Mouse (Mus musculus) hindbrain, embryonic 12.5 days (tissue): ENCODE results near the gene Zdhhc24. TPM values are rescaled to one million over a fixed set of nuclear protein-coding genes. Genes with fewer than 3 reads are reported as not detected.

Experiments used
- ATAC-seq: fragments of 200-750 bp; cut with Nextera tagmentation; 2 replicates; pipeline ENCODE4 v1.8.0; 2017; ENCODE audit warnings: moderate TSS enrichment; ENCODE audit not compliant: low FRiP score
- H3K27ac ChIP-seq: fragments of 300-500 bp; sonication (generic); 2 replicates; pipeline ENCODE4 v1.5.1; 2016; ENCODE audit warnings: mild to moderate bottlenecking
- H3K27me3 ChIP-seq: fragments of 300-500 bp; sonication (generic); 2 replicates; pipeline ENCODE4 v1.6.1; 2016; ENCODE audit warnings: mild to moderate bottlenecking
- H3K36me3 ChIP-seq: fragments of 300-500 bp; sonication (generic); 2 replicates; pipeline ENCODE4 v1.6.1; 2016; ENCODE audit warnings: mild to moderate bottlenecking
- H3K4me1 ChIP-seq: fragments of 300-500 bp; sonication (generic); 2 replicates; pipeline ENCODE4 v1.6.1; 2016
- H3K4me2 ChIP-seq: fragments of 300-500 bp; sonication (generic); replicated peaks from 2 replicates; pipeline ENCODE4 v1.6.1; 2016; ENCODE audit warnings: mild to moderate bottlenecking
- H3K4me3 ChIP-seq: fragments of 300-500 bp; sonication (generic); 2 replicates; pipeline ENCODE4 v1.5.1; 2016; ENCODE audit warnings: mild to moderate bottlenecking
- H3K9ac ChIP-seq: fragments of 300-500 bp; sonication (generic); 2 replicates; pipeline ENCODE4 v1.6.1; 2016; ENCODE audit warnings: mild to moderate bottlenecking, moderate library complexity
- H3K9me3 ChIP-seq: fragments of 300-500 bp; sonication (generic); replicated peaks from 2 replicates; pipeline ENCODE4 v1.6.1; 2016; ENCODE audit warnings: mild to moderate bottlenecking
- WGBS: fragments of 180-500 bp; shearing (Covaris S2); methylation state at CpG from one replicate; pipeline ENCODE4 v1.1.7; 2016; 5-methylcytosine and 5-hydroxymethylcytosine counted together
- polyA plus RNA-seq: library from polyadenylated mRNA; unstranded; fragments of >200 nt; fragmentation: Nextera tagmentation; extraction: Ambion mirVana; gene quantifications from 2 replicates; pipeline ENCODE4 v1.2.1, GENCODE M21; 2016

Gene Zdhhc24
- polyA plus RNA-seq, 1 experiment from 2014 or later: 21.1 TPM

DNA sequence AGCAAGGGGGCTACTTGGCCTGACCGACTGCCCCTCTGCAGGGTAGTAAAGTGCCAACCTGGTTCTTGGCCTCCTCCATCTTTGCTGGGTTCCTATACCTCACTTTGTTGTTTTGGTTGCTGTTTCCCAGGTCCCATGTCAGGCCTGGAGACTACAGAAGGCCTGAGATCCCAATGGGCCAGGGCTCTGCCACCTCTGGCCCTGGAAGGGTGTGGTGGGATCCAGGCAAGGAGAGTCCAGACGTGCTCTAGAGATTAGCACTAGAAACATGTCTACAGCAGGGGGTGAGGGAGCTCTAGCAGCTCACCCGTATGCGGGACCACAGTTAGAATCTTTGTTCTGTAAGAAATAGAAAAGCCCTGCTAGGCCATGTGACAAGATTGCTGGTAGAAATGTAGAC, 5.5 kb downstream of the Zdhhc24 start:
- Histone ChIP-seq H3K9me3 (no peaks in the 10 kb centered on the region), H3K4me3 (no peak overlapping the region), H3K36me3 (peaks cover 9% of the 10 kb centered on the region), H3K4me1 (peaks cover 13% of the 10 kb centered on the region), H3K27me3 (no peaks in the 10 kb centered on the region), H3K4me2 (no peak overlapping the region), H3K27ac (no peak overlapping the region), H3K9ac (no peak overlapping the region)
- no peak for ATAC-seq
- 86% methylated on average over 4 of the region's 4 CpGs for WGBS

DNA sequence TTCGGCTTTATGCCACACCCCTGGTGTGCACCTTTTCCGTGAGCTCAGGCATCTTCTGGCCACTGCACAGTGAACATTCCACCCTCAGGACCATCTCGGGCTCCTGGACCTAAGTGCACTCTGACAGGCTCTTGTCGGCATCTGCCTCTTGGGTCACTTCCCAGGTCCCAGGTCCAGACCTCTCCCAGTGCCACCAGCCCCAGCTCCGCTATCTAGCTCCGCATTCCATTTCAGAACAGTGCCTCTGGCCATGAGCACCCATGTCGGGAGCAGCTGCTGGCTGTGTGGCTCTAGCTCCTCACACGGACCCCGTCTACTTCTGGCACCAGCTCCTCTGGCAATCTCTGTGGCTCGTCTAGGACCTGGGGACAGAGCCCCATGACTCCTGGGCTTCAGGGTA, 11.3 kb downstream of the Zdhhc24 start:
- Histone ChIP-seq H3K9me3 (no peaks in the 10 kb centered on the region), H3K4me3 (no peak overlapping the region), H3K27ac (no peak overlapping the region), H3K4me1 (no peaks in the 10 kb centered on the region), H3K4me2 (no peak overlapping the region), H3K36me3 (peaks cover 51% of the 10 kb centered on the region), H3K27me3 (no peaks in the 10 kb centered on the region), H3K9ac (no peak overlapping the region)
- ATAC-seq: no peak
- WGBS: 83% methylated on average over 10 of the region's 10 CpGs

DNA sequence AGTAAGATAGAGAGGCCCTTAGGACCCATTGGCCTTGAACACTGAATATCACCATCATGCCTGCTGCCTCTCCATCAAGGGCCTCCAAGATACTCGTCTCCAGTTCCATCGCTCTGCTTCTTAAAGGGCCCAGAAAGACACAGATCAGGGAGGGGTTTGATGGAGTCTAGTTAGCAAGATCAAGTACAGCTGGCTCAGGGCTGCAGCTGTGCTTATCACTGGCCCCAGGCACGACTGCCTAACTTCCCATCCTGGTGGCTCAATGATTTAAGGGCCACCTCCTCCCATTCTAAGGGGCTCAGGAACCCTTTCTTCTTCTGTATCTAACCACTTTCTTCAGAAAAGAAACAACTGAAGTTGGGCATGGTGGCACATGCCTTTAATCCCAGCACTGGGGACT, 13.3 kb downstream of the Zdhhc24 start:
- 79% methylated on average over 3 of the region's 3 CpGs for WGBS

DNA sequence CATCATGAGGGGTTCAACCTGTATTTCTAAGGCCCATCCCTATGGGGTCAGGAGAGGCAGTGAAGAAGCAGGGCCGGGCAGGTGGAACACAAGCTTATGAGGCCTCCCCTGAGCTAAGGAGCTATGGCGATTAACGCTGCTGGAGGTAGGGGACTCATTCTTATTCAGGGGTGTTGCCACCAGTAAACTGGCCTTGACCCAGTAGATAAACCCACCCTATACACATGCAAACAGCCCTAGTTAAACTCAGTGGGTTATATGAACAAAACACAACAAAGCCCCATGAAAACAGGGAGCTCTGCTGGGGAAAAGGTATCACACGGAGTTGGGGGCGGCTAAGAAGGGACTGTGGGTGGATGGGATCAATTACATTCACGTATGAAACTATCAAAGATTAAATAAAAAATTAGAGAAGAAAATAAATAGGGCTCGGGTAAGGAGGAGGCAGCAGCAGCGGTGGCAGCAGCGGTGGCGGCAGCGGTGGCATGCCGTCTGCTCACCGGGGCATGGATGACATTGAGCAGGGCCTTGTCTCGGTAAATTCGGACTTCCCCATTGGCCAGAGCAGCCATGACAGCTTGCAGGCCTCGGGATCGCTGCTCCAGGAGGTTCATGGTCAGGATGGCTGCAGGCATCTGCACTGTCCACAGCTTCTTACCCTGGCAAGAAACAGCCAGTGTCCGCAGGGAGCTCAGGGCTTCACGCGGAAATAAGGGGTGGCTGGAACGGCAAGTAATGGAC, 18.5 kb downstream of the Zdhhc24 start:
- Histone ChIP-seq H3K9ac (no peak overlapping the region), H3K27ac (no peak overlapping the region), H3K27me3 (no peaks in the 10 kb centered on the region), H3K4me1 (no peaks in the 10 kb centered on the region), H3K36me3 (peaks cover 57% of the 10 kb centered on the region), H3K9me3 (no peaks in the 10 kb centered on the region), H3K4me2 (no peak overlapping the region), H3K4me3 (no peak overlapping the region)
- no peak for ATAC-seq
- WGBS: 59% methylated on average over 21 of the region's 21 CpGs

More for the DNA sequence above, 13.3 kb downstream of the Zdhhc24 start:
- no peak overlapping the region for H3K4me3 ChIP-seq
- H3K4me1 ChIP-seq: no peaks in the 10 kb centered on the region
- H3K9ac ChIP-seq: no peak overlapping the region
- H3K9me3 ChIP-seq: no peaks in the 10 kb centered on the region
- peaks cover 58% of the 10 kb centered on the region for H3K36me3 ChIP-seq
- no peak for ATAC-seq
- H3K27me3 ChIP-seq: no peaks in the 10 kb centered on the region
- no peak overlapping the region for H3K27ac ChIP-seq
- H3K4me2 ChIP-seq: no peak overlapping the region

DNA sequence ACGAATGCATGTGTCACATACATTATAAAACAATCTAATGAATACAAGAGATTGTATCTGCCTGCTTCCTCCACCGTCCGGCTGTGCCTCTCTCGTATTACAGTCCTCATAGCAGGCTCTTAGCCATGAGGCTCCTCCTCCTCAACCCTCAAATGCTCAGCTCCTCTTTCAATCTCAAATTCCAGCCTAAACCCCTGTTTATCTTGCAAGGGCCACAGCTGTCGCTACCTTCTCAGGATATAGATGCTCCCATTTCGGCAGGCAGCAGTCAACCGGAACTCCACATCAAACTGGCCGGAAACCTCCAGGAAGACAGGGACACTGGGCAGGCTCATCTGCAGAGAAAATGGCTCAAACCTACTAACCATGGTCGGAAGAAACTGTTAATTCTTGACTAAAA, 20.5 kb downstream of the Zdhhc24 start:
- H3K27ac ChIP-seq: no peak overlapping the region
- WGBS: 78% methylated on average over 9 of the region's 9 CpGs
- no peaks in the 10 kb centered on the region for H3K27me3 ChIP-seq
- H3K9me3 ChIP-seq: no peaks in the 10 kb centered on the region
- no peak for ATAC-seq
- no peak overlapping the region for H3K4me3 ChIP-seq
- no peak overlapping the region for H3K9ac ChIP-seq
- H3K36me3 ChIP-seq: peaks cover 48% of the 10 kb centered on the region
- no peaks in the 10 kb centered on the region for H3K4me1 ChIP-seq
- H3K4me2 ChIP-seq: no peak overlapping the region

DNA sequence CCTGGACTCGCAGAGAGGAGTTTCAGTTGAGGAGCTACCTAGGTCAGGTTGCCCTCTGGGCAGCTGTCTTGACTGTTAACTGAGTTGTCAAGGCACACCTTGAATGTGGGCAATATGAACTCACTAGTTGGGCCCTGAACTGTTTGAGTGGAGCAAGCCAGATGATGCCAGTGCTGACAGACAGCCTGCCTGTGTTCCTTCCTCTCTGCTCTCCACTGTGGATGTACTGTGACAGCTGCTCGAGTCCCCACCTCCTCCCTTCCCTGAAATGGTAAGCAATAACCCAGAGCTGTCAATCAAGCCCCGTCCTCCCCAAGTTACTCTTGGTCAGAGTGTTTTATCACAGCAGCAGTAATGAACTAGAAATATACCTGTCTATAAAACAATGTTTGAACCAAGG, 21.4 kb downstream of the Zdhhc24 start:
- WGBS: 73% methylated on average over 3 of the region's 3 CpGs
- H3K9ac ChIP-seq: no peak overlapping the region
- H3K4me1 ChIP-seq: no peaks in the 10 kb centered on the region

DNA sequence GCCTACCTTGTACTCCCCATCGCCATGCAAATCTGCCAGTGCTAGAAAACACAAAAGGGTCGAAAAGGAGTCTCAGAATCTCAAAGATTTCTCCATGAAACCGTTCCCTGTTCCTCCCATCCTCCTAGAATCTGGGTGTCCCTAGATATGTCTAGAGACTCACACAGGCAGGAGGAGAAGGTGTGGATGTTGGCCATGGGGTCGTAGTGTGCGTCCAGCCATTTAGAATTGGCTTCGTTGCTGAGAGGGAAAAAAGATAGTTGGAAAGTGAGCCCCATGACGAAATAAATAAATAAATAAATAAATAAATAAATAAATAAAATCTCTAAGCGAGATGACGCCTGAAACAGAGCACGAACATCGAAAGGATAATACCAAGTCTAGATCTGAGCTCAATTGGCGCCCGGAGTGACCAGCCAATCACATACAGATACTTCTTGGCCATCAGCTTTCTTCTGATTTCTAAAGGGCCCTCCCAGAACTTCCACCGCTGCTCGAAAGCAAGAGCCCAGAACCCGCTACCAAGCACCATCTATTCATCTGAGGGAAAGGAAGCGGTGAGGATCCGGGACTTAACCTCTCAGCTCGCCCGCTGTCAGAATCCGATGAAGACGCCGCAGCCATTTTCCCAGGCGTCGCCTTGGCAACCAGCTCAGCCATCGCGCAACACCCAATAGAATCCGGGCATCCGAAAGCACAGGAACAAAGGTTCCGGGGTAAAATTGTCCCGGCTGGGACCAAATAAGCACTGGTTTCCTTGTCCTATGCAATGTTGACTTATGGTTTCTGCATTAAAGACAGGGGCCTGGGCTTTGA, 27.7 kb downstream of the Zdhhc24 start, which contains the start of gene Bbs1:
Gene Bbs1 (minus strand): TSS at position 650 of the 816 bp plus-strand sequence.
- Histone ChIP-seq H3K9ac (peak within 1 kb of the TSS; percentile 71), H3K4me2 (peak within 1 kb of the TSS; percentile 73), H3K9me3 (no peaks in the 10 kb centered on the region), H3K4me3 (peak within 1 kb of the TSS; percentile 63), H3K4me1 (peaks cover 11% of the 10 kb centered on the region), H3K27ac (peak within 1 kb of the TSS; percentile 77), H3K36me3 (peaks cover 41% of the 10 kb centered on the region), H3K27me3 (no peaks in the 10 kb centered on the region)
- WGBS: 9% methylated on average over 31 of the region's 31 CpGs
- peak; percentile 78 for ATAC-seq

More for the DNA sequence above, 21.4 kb downstream of the Zdhhc24 start:
- no peaks in the 10 kb centered on the region for H3K9me3 ChIP-seq
- no peaks in the 10 kb centered on the region for H3K27me3 ChIP-seq
- no peak overlapping the region for H3K4me3 ChIP-seq
- H3K27ac ChIP-seq: no peak overlapping the region
- ATAC-seq: no peak
- H3K4me2 ChIP-seq: no peak overlapping the region
- H3K36me3 ChIP-seq: peaks cover 44% of the 10 kb centered on the region

DNA sequence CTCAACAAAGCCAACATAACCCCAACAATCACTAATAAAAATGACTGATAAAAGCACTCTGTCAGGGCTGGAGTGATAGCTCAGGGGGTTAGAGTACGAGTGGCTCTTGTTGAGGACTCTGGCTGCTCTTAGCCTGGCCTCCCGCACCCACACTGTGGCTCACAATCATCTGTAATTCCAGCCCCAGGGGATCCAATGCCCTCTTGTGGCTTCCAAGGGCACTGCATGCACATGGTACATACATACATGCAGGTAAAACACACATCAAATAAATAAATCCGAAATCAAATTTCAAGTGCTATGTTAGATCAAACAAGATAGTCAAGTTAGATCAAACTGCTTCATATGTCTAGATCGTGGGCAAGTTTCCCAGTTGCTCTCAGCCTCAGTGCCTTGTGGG, 29.6 kb downstream of the Zdhhc24 start:
- H3K27ac ChIP-seq: no peak overlapping the region
- no peak overlapping the region for H3K9ac ChIP-seq
- no peak for ATAC-seq
- WGBS: 82% methylated on average over 4 of the region's 4 CpGs
- H3K9me3 ChIP-seq: no peaks in the 10 kb centered on the region
- H3K36me3 ChIP-seq: peaks cover 55% of the 10 kb centered on the region
- peaks cover 11% of the 10 kb centered on the region for H3K4me1 ChIP-seq
- H3K4me3 ChIP-seq: no peak overlapping the region
- no peak overlapping the region for H3K4me2 ChIP-seq
- H3K27me3 ChIP-seq: no peaks in the 10 kb centered on the region

DNA sequence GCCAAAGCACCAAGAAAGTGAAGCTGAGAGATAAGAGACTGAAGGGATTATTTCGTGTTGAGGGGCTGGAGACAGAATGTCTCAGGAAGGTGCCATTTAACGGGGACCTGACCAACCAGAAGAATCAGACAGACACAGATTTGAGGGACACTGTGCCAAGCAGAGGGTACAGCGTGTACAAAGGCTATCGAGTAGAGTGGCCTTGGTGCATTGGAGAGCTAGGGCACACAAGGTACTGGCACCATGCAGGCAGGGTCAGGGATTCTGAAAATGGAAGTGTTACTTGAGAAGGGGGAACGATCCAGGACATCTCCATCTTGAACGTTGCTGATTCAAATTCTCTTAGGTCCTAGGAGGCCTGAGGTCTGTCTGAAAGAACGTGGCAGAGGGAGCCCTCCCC, 30.9 kb downstream of the Zdhhc24 start:
- no peaks in the 10 kb centered on the region for H3K27me3 ChIP-seq
- 93% methylated on average over 7 of the region's 7 CpGs for WGBS
- no peak overlapping the region for H3K4me3 ChIP-seq
- no peaks in the 10 kb centered on the region for H3K9me3 ChIP-seq
- H3K4me1 ChIP-seq: peaks cover 11% of the 10 kb centered on the region
- no peak overlapping the region for H3K4me2 ChIP-seq
- no peak overlapping the region for H3K27ac ChIP-seq
- no peak for ATAC-seq
- H3K36me3 ChIP-seq: peaks cover 62% of the 10 kb centered on the region
- H3K9ac ChIP-seq: no peak overlapping the region

DNA sequence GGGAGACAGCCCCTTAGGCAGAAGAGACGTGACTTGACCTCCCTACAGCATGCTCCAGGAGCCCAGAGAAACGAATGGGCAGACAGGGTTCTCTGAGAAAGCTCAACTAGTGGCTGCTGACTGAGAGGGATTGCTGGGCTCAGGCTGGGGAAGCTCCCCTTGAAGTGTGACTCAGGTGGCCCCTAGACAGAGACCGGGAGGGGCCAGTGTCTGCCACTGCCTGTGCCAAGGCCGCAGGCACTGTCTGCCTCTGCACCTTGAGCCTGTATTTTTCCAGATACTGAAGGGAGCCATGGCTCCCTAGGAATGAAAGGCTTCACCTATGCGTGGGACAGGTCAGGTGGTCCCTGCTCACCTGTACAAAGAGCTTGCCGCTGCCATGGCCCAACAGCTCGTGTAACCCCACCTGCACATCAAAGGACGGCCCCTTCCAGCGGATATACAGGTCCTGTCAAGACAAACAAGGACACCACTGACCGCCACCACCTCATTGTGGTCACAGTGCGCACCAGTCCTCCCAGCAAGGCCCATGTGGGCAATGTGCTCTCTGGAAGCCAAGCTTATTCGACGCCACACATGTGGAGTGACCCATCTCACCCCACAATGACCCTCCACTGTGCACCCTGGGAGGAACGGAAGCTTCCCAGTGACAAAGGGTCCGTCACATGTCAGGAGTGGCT, 37.6 kb downstream of the Zdhhc24 start:
- Histone ChIP-seq H3K27ac (no peak overlapping the region), H3K9ac (no peak overlapping the region), H3K4me3 (no peak overlapping the region), H3K36me3 (peaks cover 98% of the 10 kb centered on the region), H3K9me3 (no peaks in the 10 kb centered on the region), H3K4me2 (no peak overlapping the region), H3K4me1 (no peaks in the 10 kb centered on the region), H3K27me3 (no peaks in the 10 kb centered on the region)
- no peak for ATAC-seq
- 89% methylated on average over 15 of the region's 15 CpGs for WGBS

DNA sequence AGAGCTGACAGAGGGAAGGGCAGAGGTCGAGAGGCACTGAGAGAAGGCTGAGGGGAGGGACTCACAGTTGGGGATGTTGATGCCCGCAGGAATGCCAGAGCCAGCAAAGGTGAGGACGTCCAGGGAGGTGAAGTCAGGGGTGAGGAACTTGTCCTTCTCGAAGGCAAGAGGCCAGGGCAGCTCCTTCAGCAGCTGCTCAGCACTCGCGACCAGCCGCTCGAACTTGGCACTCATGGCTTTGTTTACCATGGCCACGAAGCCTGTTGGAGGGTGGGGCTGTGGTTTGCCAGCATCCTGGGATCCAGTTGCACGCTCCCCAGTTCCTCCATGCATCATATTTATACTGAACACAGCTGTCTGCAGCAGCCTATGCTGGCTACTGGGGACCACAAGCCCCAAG, 38.4 kb downstream of the Zdhhc24 start:
- Histone ChIP-seq H3K4me3 (no peak overlapping the region), H3K9ac (no peak overlapping the region), H3K36me3 (peaks cover 99% of the 10 kb centered on the region), H3K4me1 (no peaks in the 10 kb centered on the region), H3K4me2 (no peak overlapping the region), H3K27me3 (no peaks in the 10 kb centered on the region), H3K27ac (no peak overlapping the region), H3K9me3 (no peaks in the 10 kb centered on the region)
- ATAC-seq: no peak
- WGBS: 91% methylated on average over 10 of the region's 10 CpGs

DNA sequence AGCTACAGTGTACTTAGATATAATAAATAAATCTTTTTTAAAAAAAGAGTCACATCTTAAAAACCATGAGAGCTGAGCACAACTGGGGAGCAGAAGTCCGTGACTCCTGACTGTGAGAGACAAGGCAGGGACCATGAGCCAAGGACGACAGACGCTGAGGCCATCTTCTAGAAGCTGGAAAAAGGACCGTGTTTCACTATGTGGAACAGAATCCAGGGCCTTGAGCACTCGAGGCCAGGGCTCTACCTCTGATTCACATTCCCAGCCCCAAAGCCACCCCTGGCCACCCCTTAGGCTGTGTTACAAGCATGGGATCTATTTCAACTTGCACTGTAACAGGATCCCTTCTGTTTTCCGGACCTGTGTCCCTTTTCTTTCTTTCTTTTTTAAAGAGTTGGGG, 41.2 kb downstream of the Zdhhc24 start:
- Histone ChIP-seq H3K27ac (no peak overlapping the region), H3K4me3 (no peak overlapping the region), H3K9me3 (no peaks in the 10 kb centered on the region), H3K9ac (no peak overlapping the region), H3K36me3 (peaks cover 99% of the 10 kb centered on the region), H3K4me2 (no peak overlapping the region), H3K27me3 (no peaks in the 10 kb centered on the region), H3K4me1 (no peaks in the 10 kb centered on the region)
- no peak for ATAC-seq
- 84% methylated on average over 6 of the region's 6 CpGs for WGBS
